Mouse (Mus musculus) liver, postnatal 0 days (tissue): Measurements from ENCODE around the gene Vdac1.

Source experiments
- CTCF ChIP-seq: sonication (generic); IDR thresholded peaks from 2 replicates; pipeline ENCODE4 v1.5.1; 2016; ENCODE audit warnings: antibody characterized with exemption, low read depth
- EP300 ChIP-seq: IDR thresholded peaks from 2 replicates; pipeline ENCODE4 v1.6.1; 2016; ENCODE audit warnings: antibody characterized with exemption, low read depth, mild to moderate bottlenecking

DNA sequence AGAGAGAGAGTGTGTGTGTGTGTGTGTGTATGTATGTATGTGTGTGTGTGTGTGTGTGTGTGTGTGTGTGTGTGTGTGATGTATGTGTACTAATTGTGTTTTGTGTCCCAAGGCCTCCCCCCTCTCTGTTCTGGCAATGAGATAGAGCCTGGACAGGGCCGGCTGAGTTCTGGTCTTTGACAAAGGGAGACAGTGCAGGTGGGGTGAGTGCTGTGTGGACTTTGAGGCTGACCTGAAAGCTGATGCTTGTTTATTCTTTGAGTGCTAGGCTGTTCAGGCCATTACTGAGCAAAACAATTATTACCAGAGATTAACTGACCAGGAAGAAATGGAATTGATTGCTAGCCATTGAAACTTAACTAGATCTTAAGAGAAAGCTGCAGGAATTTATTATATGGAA lies 41.9 kb downstream of the Vdac1 start:
- TF ChIP-seq EP300 = no peak
- no peak for TF ChIP-seq CTCF
